Mouse (Mus musculus) MEL (cell line): ENCODE measurements around the gene Slc23a2. TPM values are rescaled to one million over a fixed set of nuclear protein-coding genes. Genes with fewer than 3 reads are reported as not detected.

Experiments
- DNase-seq: peaks from one replicate; pipeline ENCODE4 v3.0.0; 2011; ENCODE audit warnings: low read depth, low spot score
- H3K27ac ChIP-seq: 2 replicates; pipeline ENCODE4 v1.5.1; 2012; ENCODE audit warnings: low read depth, mild to moderate bottlenecking, control low read depth, low read length, moderate library complexity; ENCODE audit not compliant: control insufficient read depth
- H3K27me3 ChIP-seq, 2 experiments: fragments of 150-350 bp in 1 of 2; sonication (generic) in 1 of 2; 2 replicates each; pipeline ENCODE4 v1.6.1; 2012; ENCODE audit warnings: low read length in 2 of 2, mild to moderate bottlenecking in 2 of 2, improper control_type of control experiment in 1 of 2, moderate library complexity in 1 of 2; ENCODE audit not compliant: insufficient read depth in 2 of 2, control insufficient read depth in 1 of 2
- H3K36me3 ChIP-seq, 2 experiments: 2 replicates each; pipeline ENCODE4 v1.6.1; 2012 to 2014; ENCODE audit warnings: low read length in 2 of 2, improper control_type of control experiment in 1 of 2, inconsistent platforms in 1 of 2, mild to moderate bottlenecking in 1 of 2; ENCODE audit not compliant: insufficient read depth in 2 of 2, control insufficient read depth in 1 of 2
- H3K4me1 ChIP-seq, 2 experiments: fragments of 150-350 bp in 1 of 2; sonication (generic) in 1 of 2; 2 replicates each; pipeline ENCODE4 v1.6.1; 2012; ENCODE audit warnings: low read length in 2 of 2, improper control_type of control experiment in 1 of 2, mild to moderate bottlenecking in 1 of 2; ENCODE audit not compliant: insufficient read depth in 2 of 2, control insufficient read depth in 1 of 2
- H3K4me3 ChIP-seq, 2 experiments: fragments of 150-350 bp in 1 of 2; sonication (generic) in 1 of 2; 2 replicates each; pipeline ENCODE4 v1.5.1; 2012; ENCODE audit warnings: low read depth in 2 of 2, low read length in 2 of 2, mild to moderate bottlenecking in 2 of 2, moderate library complexity in 2 of 2, control low read depth in 1 of 2, improper control_type of control experiment in 1 of 2; ENCODE audit not compliant: control insufficient read depth in 1 of 2, insufficient read depth in 1 of 2
- H3K79me2 ChIP-seq: 2 replicates; pipeline ENCODE4 v1.6.1; 2012; ENCODE audit warnings: mild to moderate bottlenecking, low read length, moderate library complexity; ENCODE audit not compliant: control insufficient read depth, poor library complexity, insufficient read depth
- H3K9ac ChIP-seq: 2 replicates; pipeline ENCODE4 v1.6.1; 2012; ENCODE audit warnings: low read depth, mild to moderate bottlenecking, control low read depth, low read length, moderate library complexity; ENCODE audit not compliant: control insufficient read depth, poor library complexity, severe bottlenecking
- H3K9me3 ChIP-seq: fragments of 150-350 bp; sonication (generic); replicated peaks from 2 replicates; pipeline ENCODE4 v1.6.1; 2012; ENCODE audit warnings: mild to moderate bottlenecking, low read length, improper control_type of control experiment, moderate library complexity; ENCODE audit not compliant: insufficient read depth
- BHLHE40 ChIP-seq: IDR thresholded peaks from 2 replicates; pipeline ENCODE4 v1.6.1; 2012; ENCODE audit warnings: low read depth, mild to moderate bottlenecking, inconsistent platforms, low read length, improper control_type of control experiment, borderline replicate concordance
- CHD1 ChIP-seq: IDR thresholded peaks from 2 replicates; pipeline ENCODE4 v1.6.1; 2012; ENCODE audit warnings: low read depth, mild to moderate bottlenecking, inconsistent platforms, low read length, improper control_type of control experiment
- CHD2 ChIP-seq: IDR thresholded peaks from 2 replicates; pipeline ENCODE4 v1.6.1; 2011; ENCODE audit warnings: low read length, improper control_type of control experiment
- CTCF ChIP-seq, 3 experiments: IDR thresholded peaks in 2 of 3; conservative IDR thresholded peaks in 1 of 3; 2 replicates each; pipeline ENCODE4 v1.5.1; 2011 to 2012; ENCODE audit warnings: low read length in 3 of 3, low read depth in 2 of 3, mild to moderate bottlenecking in 2 of 3, improper control_type of control experiment in 1 of 3, inconsistent platforms in 1 of 3, mixed read lengths in 1 of 3, moderate library complexity in 1 of 3; ENCODE audit not compliant: control insufficient read depth in 1 of 3, insufficient read depth in 1 of 3, poor library complexity in 1 of 3, severe bottlenecking in 1 of 3
- E2F4 ChIP-seq: IDR thresholded peaks from 2 replicates; pipeline ENCODE4 v1.6.1; 2011; ENCODE audit warnings: low read depth, low read length, improper control_type of control experiment, borderline replicate concordance
- ELF1 ChIP-seq: IDR thresholded peaks from 2 replicates; pipeline ENCODE4 v1.6.1; 2014; ENCODE audit warnings: low read depth, mild to moderate bottlenecking, inconsistent platforms, low read length, improper control_type of control experiment, moderate library complexity
- EP300 ChIP-seq, 2 experiments: IDR thresholded peaks; 2 replicates each; pipeline ENCODE4 v1.6.1; 2011; ENCODE audit warnings: improper control_type of control experiment in 2 of 2, low read length in 2 of 2, low read depth in 1 of 2, mild to moderate bottlenecking in 1 of 2
- GATA1 ChIP-seq: IDR thresholded peaks from 2 replicates; pipeline ENCODE4 v1.6.1; 2011; ENCODE audit warnings: low read depth, low read length, improper control_type of control experiment
- KAT2A ChIP-seq: conservative IDR thresholded peaks from 2 replicates; pipeline ENCODE4 v1.6.1; 2012; ENCODE audit warnings: low read depth, low read length, improper control_type of control experiment, inconsistent platforms
- MAFK ChIP-seq: IDR thresholded peaks from 2 replicates; pipeline ENCODE4 v1.6.1; 2011; ENCODE audit warnings: low read depth, mild to moderate bottlenecking, low read length, improper control_type of control experiment, borderline replicate concordance
- MAX ChIP-seq: IDR thresholded peaks from 2 replicates; pipeline ENCODE4 v1.6.1; 2011; ENCODE audit warnings: low read length, improper control_type of control experiment
- MEF2A ChIP-seq: IDR thresholded peaks from 2 replicates; pipeline ENCODE4 v1.6.1; 2014; ENCODE audit warnings: low read depth, mild to moderate bottlenecking, inconsistent platforms, low read length, improper control_type of control experiment; ENCODE audit not compliant: poor library complexity, insufficient replicate concordance, severe bottlenecking; ENCODE audit errors: extremely low read depth
- MXI1 ChIP-seq: IDR thresholded peaks from 2 replicates; pipeline ENCODE4 v1.6.1; 2011; ENCODE audit warnings: mild to moderate bottlenecking, low read depth, low read length, improper control_type of control experiment
- MYC ChIP-seq: IDR thresholded peaks from 2 replicates; pipeline ENCODE4 v1.6.1; 2011; ENCODE audit warnings: low read depth, mild to moderate bottlenecking, low read length, improper control_type of control experiment, moderate library complexity
- NELFE ChIP-seq: IDR thresholded peaks from 2 replicates; pipeline ENCODE4 v1.6.1; 2011; ENCODE audit warnings: low read depth, low read length, improper control_type of control experiment
- NRF1 ChIP-seq: IDR thresholded peaks from 2 replicates; pipeline ENCODE4 v1.6.1; 2014; ENCODE audit warnings: low read depth, mild to moderate bottlenecking, inconsistent platforms, low read length, improper control_type of control experiment, moderate library complexity; ENCODE audit not compliant: poor library complexity, insufficient read depth, severe bottlenecking
- POLR2AphosphoS5 ChIP-seq: IDR thresholded peaks from 2 replicates; pipeline ENCODE4 v1.6.1; 2012; ENCODE audit warnings: low read depth, borderline replicate concordance, mild to moderate bottlenecking, inconsistent platforms, low read length, moderate library complexity, mixed read lengths
- TAL1 ChIP-seq: IDR thresholded peaks from 2 replicates; pipeline ENCODE4 v1.6.1; 2012; ENCODE audit warnings: mild to moderate bottlenecking, inconsistent platforms, low read length, moderate library complexity, mixed read lengths
- TBP ChIP-seq: IDR thresholded peaks from 2 replicates; pipeline ENCODE4 v1.8.0; 2011; ENCODE audit warnings: low read depth, low read length, improper control_type of control experiment
- TCF12 ChIP-seq: IDR thresholded peaks from 2 replicates; pipeline ENCODE4 v1.6.1; 2014; ENCODE audit warnings: low read depth, mild to moderate bottlenecking, inconsistent platforms, low read length, improper control_type of control experiment, moderate library complexity
- UBTF ChIP-seq: IDR thresholded peaks from 2 replicates; pipeline ENCODE4 v1.6.1; 2012; ENCODE audit warnings: low read depth, mild to moderate bottlenecking, inconsistent platforms, low read length, improper control_type of control experiment, moderate library complexity, borderline replicate concordance; ENCODE audit not compliant: insufficient read depth
- USF1 ChIP-seq: IDR thresholded peaks from 2 replicates; pipeline ENCODE4 v1.6.1; 2014; ENCODE audit warnings: low read depth, mild to moderate bottlenecking, inconsistent platforms, low read length, improper control_type of control experiment, moderate library complexity
- polyA plus RNA-seq, 2 experiments: library from polyadenylated mRNA; stranded (reverse) in 1 of 2; unstranded in 1 of 2; fragments of >175 nt in 1 of 2; fragments of >200 nt in 1 of 2; gene quantifications; 2 replicates each; pipeline versions ENCODE4 v1.2.1 to v1.2.4; 2012; ENCODE audit warnings: low replicate concordance in 2 of 2, low read depth in 1 of 2; ENCODE audit not compliant: insufficient read length in 2 of 2, insufficient read depth in 1 of 2, missing spikeins in 1 of 2
- total RNA-seq: library from RNA; depleted of rRNA; stranded (reverse); fragments of 300-350 nt; gene quantifications from 2 replicates; pipeline ENCODE4 v1.2.3, GENCODE M21; 2012

Slc23a2 gene
- total and polyA plus RNA-seq, 3 experiments, result 7.9 to 10.3 TPM; not detected in 1

- Histone ChIP-seq H3K79me2 (no peaks in the 10 kb centered on the region), H3K27me3 (peaks cover 0 to 2% of the 10 kb centered on the region in 2 experiments; a peak in 1 of 4 replicates), H3K36me3 (peaks cover 0 to 5% of the 10 kb centered on the region in 2 experiments; a peak in 2 of 4 replicates), H3K27ac (no peak overlapping the region), H3K4me3 (no peak overlapping the region), H3K4me1 (peaks cover 4 to 9% of the 10 kb centered on the region in 2 experiments; a peak in 3 of 4 replicates), H3K9me3 (no peaks in the 10 kb centered on the region), H3K9ac (no peak overlapping the region)
- TF ChIP-seq NRF1, result no peak
- no peak for TF ChIP-seq EP300 (IDR thresholded peaks at IDR 0.05; ENCODE audit: low read depth in 1 of 2, low read length in 2 of 2)
- no peak for DNase-seq
These were observed 96.7 kb downstream of the Slc23a2 start for GRCm38 (mm10) chr2:132048143-132048772.

- peaks cover 0 to 5% of the 10 kb centered on the region in 2 experiments; a peak in 2 of 4 replicates for H3K36me3 ChIP-seq
- peaks cover 4 to 9% of the 10 kb centered on the region in 2 experiments; a peak in 3 of 4 replicates for H3K4me1 ChIP-seq
- TF ChIP-seq TAL1 (no peak), NELFE (no peak), POLR2AphosphoS5 (no peak), BHLHE40 (no peak), CHD1 (no peak), KAT2A (no peak), CTCF (IDR thresholded peaks at IDR 0.05 in 2 of 3, conservative IDR thresholded peaks at IDR 0.05 in 1 of 3; ENCODE audit: control insufficient read depth in 1 of 3, insufficient read depth in 1 of 3, low read depth in 2 of 3, low read length in 3 of 3, poor library complexity in 1 of 3, severe bottlenecking in 1 of 3) (no peak), MAX (no peak), ELF1 (no peak), GATA1 (no peak), TCF12 (no peak)
- H3K79me2 ChIP-seq, result no peaks in the 10 kb centered on the region
- H3K4me3 ChIP-seq, result no peak overlapping the region
- H3K27me3 ChIP-seq, result peaks cover 0 to 2% of the 10 kb centered on the region in 2 experiments; a peak in 1 of 4 replicates
- no peaks in the 10 kb centered on the region for H3K9me3 ChIP-seq
- no peak overlapping the region for H3K9ac ChIP-seq
- DNase-seq, result no peak
- H3K27ac ChIP-seq, result no peak overlapping the region
These were observed 97.5 kb downstream of the Slc23a2 start for GRCm38 (mm10) chr2:132047364-132047763.

- Histone ChIP-seq H3K9me3 (no peaks in the 10 kb centered on the region), H3K9ac (no peak overlapping the region), H3K27me3 (peaks cover 0 to 2% of the 10 kb centered on the region in 2 experiments; a peak in 1 of 4 replicates), H3K4me3 (no peak overlapping the region), H3K4me1 (peaks cover 2 to 6% of the 10 kb centered on the region in 2 experiments; a peak in 2 of 4 replicates), H3K27ac (no peak overlapping the region), H3K79me2 (no peaks in the 10 kb centered on the region), H3K36me3 (0 out of 4 replicates have a peak, but pooled peaks cover 0 to 3% of the 10 kb centered on the region in 2 experiments)
- DNase-seq, result no peak
- no peak for TF ChIP-seq MEF2A
- TF ChIP-seq KAT2A, result no peak
- no peak for TF ChIP-seq MYC
- TF ChIP-seq E2F4, result no peak
- no peak for TF ChIP-seq NRF1
- TF ChIP-seq TCF12, result no peak
- no peak for TF ChIP-seq USF1
- no peak for TF ChIP-seq MXI1
- TF ChIP-seq MAFK, result no peak
- no peak for TF ChIP-seq UBTF
- no peak for TF ChIP-seq CHD2
- no peak for TF ChIP-seq BHLHE40
- no peak for TF ChIP-seq EP300 (IDR thresholded peaks at IDR 0.05; ENCODE audit: low read depth in 1 of 2, low read length in 2 of 2)
- TF ChIP-seq ELF1, result no peak
- TF ChIP-seq TBP, result no peak
- no peak for TF ChIP-seq CTCF (IDR thresholded peaks at IDR 0.05 in 2 of 3, conservative IDR thresholded peaks at IDR 0.05 in 1 of 3; ENCODE audit: control insufficient read depth in 1 of 3, insufficient read depth in 1 of 3, low read depth in 2 of 3, low read length in 3 of 3, poor library complexity in 1 of 3, severe bottlenecking in 1 of 3)
- no peak for TF ChIP-seq TAL1
These were observed 98.2 kb downstream of the Slc23a2 start for GRCm38 (mm10) chr2:132046659-132047058.
